Mouse (Mus musculus) lung, postnatal 0 days (tissue): ENCODE results near the gene Lgals12.

Experiments used
- CTCF ChIP-seq: IDR thresholded peaks from 2 replicates; pipeline ENCODE4 v1.5.1; 2016; ENCODE audit warnings: antibody characterized with exemption, mild to moderate bottlenecking
- EP300 ChIP-seq: IDR thresholded peaks from 2 replicates; pipeline ENCODE4 v1.6.1; 2016; ENCODE audit warnings: antibody characterized with exemption, mild to moderate bottlenecking, control low read depth

DNA sequence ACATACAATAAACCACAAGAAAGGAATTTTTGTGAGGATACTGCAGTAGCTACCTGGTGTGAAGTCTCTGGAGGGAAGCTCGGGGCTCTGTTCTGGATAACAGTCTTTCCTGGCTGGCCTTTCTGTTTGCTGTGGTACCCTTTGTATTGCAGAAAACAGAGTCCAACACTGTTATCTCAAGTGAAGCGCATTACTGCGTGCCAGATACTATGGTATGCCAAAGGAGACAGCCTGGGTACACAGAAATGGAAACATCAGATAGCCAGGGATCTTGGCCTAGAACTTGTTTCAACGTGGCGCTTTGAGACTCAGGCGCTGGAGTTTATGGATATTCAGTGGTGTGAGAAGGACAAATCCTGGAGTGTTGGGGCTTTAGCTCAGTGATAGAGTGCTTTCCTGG lies 21.2 kb downstream of the Lgals12 start:
- TF ChIP-seq CTCF, result no peak
- no peak for TF ChIP-seq EP300
